Comparison of ENCODE assay signal across 10 mouse cellular contexts in genomic region chr7:15954436-15954835, GRCm38 (mm10). TPM values are rescaled to one million over a fixed set of nuclear protein-coding genes. Genes with fewer than 3 reads are reported as not detected.
DNase-seq lines count a peak whose midpoint lies in the region; ATAC-seq and TF ChIP-seq lines count a peak whose summit lies in the region.
"Had no signal": no experiment of that assay in that cellular context is flagged by ENCODE, and none has a peak within 500 bp of the region (broad histone marks: within the 10 kb centered on the region; RNA-seq: fewer than 3 reads in every experiment).

No protein-coding gene starts in this region.

- no peak for DNase-seq in embryonic facial prominence, embryonic 10.5 days (ENCODE audit: low spot score)
- no peak for DNase-seq in hindbrain, postnatal 0 days (ENCODE audit: low spot score)
- DNase-seq in hindbrain, embryonic 10.5 days (ENCODE audit: low spot score) = no peak
- peak; percentile 40 for DNase-seq in spleen, adult 12 weeks (ENCODE audit: low spot score)
- no peak for DNase-seq in spleen, postnatal 14 days (ENCODE audit: low spot score in 2 of 2)
- no peak for DNase-seq in B cell, adult 2 months
- DNase-seq: thymus, postnatal 36 days had no signal

- no peak overlapping the region for H3K4me2 ChIP-seq in embryonic facial prominence, embryonic 13.5 days
- H3K4me2 ChIP-seq in hindbrain, postnatal 0 days (ENCODE audit: low read depth, low read length) = no peak overlapping the region
- H3K4me2 ChIP-seq in stomach, embryonic 16.5 days (ENCODE audit: low read depth, low read length) = no peak overlapping the region

- WGBS in embryonic facial prominence, embryonic 13.5 days = 73% methylated on average over 7 of the region's 7 CpGs
- WGBS in embryonic facial prominence, embryonic 10.5 days = 91% methylated on average over 7 of the region's 7 CpGs
- WGBS in hindbrain, postnatal 0 days = 95% methylated on average over 7 of the region's 7 CpGs
- WGBS in hindbrain, embryonic 10.5 days = 89% methylated on average over 7 of the region's 7 CpGs
- WGBS in stomach, embryonic 16.5 days = 85% methylated on average over 7 of the region's 7 CpGs

- no peak overlapping the region for H3K4me3 ChIP-seq in embryonic facial prominence, embryonic 13.5 days
- no peak overlapping the region for H3K4me3 ChIP-seq in embryonic facial prominence, embryonic 10.5 days
- no peak overlapping the region for H3K4me3 ChIP-seq in hindbrain, postnatal 0 days (ENCODE audit: low read length)
- H3K4me3 ChIP-seq in hindbrain, embryonic 10.5 days = no peak overlapping the region
- no peak overlapping the region for H3K4me3 ChIP-seq in stomach, embryonic 16.5 days (replicated peaks; ENCODE audit: low read length)

- no peak for ATAC-seq in embryonic facial prominence, embryonic 13.5 days (ENCODE audit: insufficient number of reproducible peaks, insufficient read depth, low FRiP score, low TSS enrichment, low read depth)
- peak; percentile 11; the same call in 1 of the 2 replicates for ATAC-seq in hindbrain, postnatal 0 days
- 0 out of 2 replicates have a peak, but pooled peaks have one; percentile 8 for ATAC-seq in stomach, embryonic 16.5 days (ENCODE audit: insufficient read depth, low FRiP score)

- H3K9me3 ChIP-seq in embryonic facial prominence, embryonic 13.5 days = no peaks in the 10 kb centered on the region
- H3K9me3 ChIP-seq in embryonic facial prominence, embryonic 10.5 days = peaks cover 6% of the 10 kb centered on the region; the same call in 1 of the 2 replicates
- no peaks in the 10 kb centered on the region for H3K9me3 ChIP-seq in hindbrain, postnatal 0 days (ENCODE audit: low read length)
- H3K9me3 ChIP-seq in hindbrain, embryonic 10.5 days = peaks cover 7% of the 10 kb centered on the region; the same call in 1 of the 2 replicates
- H3K9me3 ChIP-seq in stomach, embryonic 16.5 days (replicated peaks; ENCODE audit: control insufficient read depth, low read length) = peaks cover 3% of the 10 kb centered on the region; the same call in 1 of the 2 replicates
- H3K9me3 ChIP-seq: limb, embryonic 12.5 days had no signal

- H3K27ac ChIP-seq in embryonic facial prominence, embryonic 13.5 days = peak overlapping the region; percentile 35
- no peak overlapping the region for H3K27ac ChIP-seq in embryonic facial prominence, embryonic 10.5 days (replicated peaks)
- H3K27ac ChIP-seq in hindbrain, postnatal 0 days = no peak overlapping the region
- H3K27ac ChIP-seq in hindbrain, embryonic 10.5 days = no peak overlapping the region
- H3K27ac ChIP-seq in stomach, embryonic 16.5 days (ENCODE audit: low read length) = no peak overlapping the region
- H3K27ac ChIP-seq: limb, embryonic 12.5 days had no signal

- peaks cover 6% of the 10 kb centered on the region for H3K27me3 ChIP-seq in embryonic facial prominence, embryonic 13.5 days
- peaks cover 17% of the 10 kb centered on the region for H3K27me3 ChIP-seq in embryonic facial prominence, embryonic 10.5 days (replicated peaks; ENCODE audit: low read depth, poor library complexity, severe bottlenecking)
- H3K27me3 ChIP-seq in hindbrain, postnatal 0 days (ENCODE audit: insufficient read depth, low read length) = no peaks in the 10 kb centered on the region
- peaks cover 13% of the 10 kb centered on the region; the same call in 1 of the 2 replicates for H3K27me3 ChIP-seq in hindbrain, embryonic 10.5 days (ENCODE audit: insufficient read depth, poor library complexity, severe bottlenecking)
- no peaks in the 10 kb centered on the region for H3K27me3 ChIP-seq in stomach, embryonic 16.5 days (ENCODE audit: control insufficient read depth, insufficient read depth, low read length)

- H3K4me1 ChIP-seq in embryonic facial prominence, embryonic 13.5 days = peaks cover 20% of the 10 kb centered on the region
- peaks cover 8% of the 10 kb centered on the region for H3K4me1 ChIP-seq in embryonic facial prominence, embryonic 10.5 days
- no peaks in the 10 kb centered on the region for H3K4me1 ChIP-seq in hindbrain, postnatal 0 days (ENCODE audit: insufficient read depth, low read length)
- H3K4me1 ChIP-seq in hindbrain, embryonic 10.5 days (replicated peaks) = peaks cover 11% of the 10 kb centered on the region
- 0 out of 2 replicates have a peak, but pooled peaks cover 4% of the 10 kb centered on the region for H3K4me1 ChIP-seq in stomach, embryonic 16.5 days (ENCODE audit: control insufficient read depth, insufficient read depth, low read length)

- TF ChIP-seq CTCF in hindbrain, postnatal 0 days (IDR thresholded peaks at IDR 0.05; ENCODE audit: low read depth) = no peak

- H3K36me3 ChIP-seq in embryonic facial prominence, embryonic 13.5 days = peaks cover 94% of the 10 kb centered on the region
- H3K36me3 ChIP-seq in embryonic facial prominence, embryonic 10.5 days (replicated peaks) = peaks cover 11% of the 10 kb centered on the region
- H3K36me3 ChIP-seq in hindbrain, postnatal 0 days (ENCODE audit: insufficient read depth, low read length) = no peaks in the 10 kb centered on the region
- peaks cover 14% of the 10 kb centered on the region for H3K36me3 ChIP-seq in hindbrain, embryonic 10.5 days
- H3K36me3 ChIP-seq in stomach, embryonic 16.5 days (ENCODE audit: control insufficient read depth, insufficient read depth, low read length) = peaks cover 32% of the 10 kb centered on the region
- H3K36me3 ChIP-seq: limb, embryonic 12.5 days had no signal

- no peak overlapping the region for H3K9ac ChIP-seq in embryonic facial prominence, embryonic 13.5 days
- H3K9ac ChIP-seq in hindbrain, postnatal 0 days (replicated peaks; ENCODE audit: low read length) = no peak overlapping the region
- no peak overlapping the region for H3K9ac ChIP-seq in stomach, embryonic 16.5 days (ENCODE audit: low read length)

RNA-seq across cellular contexts. Expression of gene Nop53, which starts 8.6 kb away (rescaled TPM):
- 210 and 222 TPM in 2 replicates for polyA plus RNA-seq in embryonic facial prominence, embryonic 13.5 days (2015; fragmentation: Nextera tagmentation; extraction: Ambion mirVana)
- polyA plus RNA-seq in embryonic facial prominence, embryonic 10.5 days (2016; fragmentation: Nextera tagmentation; extraction: Ambion mirVana) = 180 and 185 TPM in 2 replicates
- 76.5 and 82.1 TPM in 2 replicates for total RNA-seq in hindbrain, postnatal 0 days (2014; rRNA removed)
- 124 and 127 TPM in 2 replicates for polyA plus RNA-seq in hindbrain, postnatal 0 days (2015; fragmentation: Nextera tagmentation; extraction: Ambion mirVana)
- polyA plus RNA-seq in hindbrain, embryonic 10.5 days (2016; fragmentation: Nextera tagmentation; extraction: Ambion mirVana) = 170 and 182 TPM in 2 replicates
- polyA plus RNA-seq in stomach, embryonic 16.5 days (2015; fragmentation: Nextera tagmentation; extraction: Ambion mirVana) = 162 and 168 TPM in 2 replicates

RNA-seq across cellular contexts. Expression of gene Ehd2, which starts 12.9 kb away (rescaled TPM):
- 36.9 and 41.2 TPM in 2 replicates for polyA plus RNA-seq in embryonic facial prominence, embryonic 13.5 days (2015; fragmentation: Nextera tagmentation; extraction: Ambion mirVana)
- 11.6 and 13.8 TPM in 2 replicates for polyA plus RNA-seq in embryonic facial prominence, embryonic 10.5 days (2016; fragmentation: Nextera tagmentation; extraction: Ambion mirVana)
- 5.0 and 9.5 TPM in 2 replicates for total RNA-seq in hindbrain, postnatal 0 days (2014; rRNA removed)
- 4.4 and 5.3 TPM in 2 replicates for polyA plus RNA-seq in hindbrain, postnatal 0 days (2015; fragmentation: Nextera tagmentation; extraction: Ambion mirVana)
- 12.1 and 12.5 TPM in 2 replicates for polyA plus RNA-seq in hindbrain, embryonic 10.5 days (2016; fragmentation: Nextera tagmentation; extraction: Ambion mirVana)
- polyA plus RNA-seq in stomach, embryonic 16.5 days (2015; fragmentation: Nextera tagmentation; extraction: Ambion mirVana) = 65.8 and 76.3 TPM in 2 replicates

RNA-seq across cellular contexts. Expression of gene Selenow, which starts 32.2 kb away (rescaled TPM):
- polyA plus RNA-seq in embryonic facial prominence, embryonic 13.5 days (2015; fragmentation: Nextera tagmentation; extraction: Ambion mirVana) = 1,180 and 1,188 TPM in 2 replicates
- 756 and 839 TPM in 2 replicates for polyA plus RNA-seq in embryonic facial prominence, embryonic 10.5 days (2016; fragmentation: Nextera tagmentation; extraction: Ambion mirVana)
- 501 and 566 TPM in 2 replicates for total RNA-seq in hindbrain, postnatal 0 days (2014; rRNA removed)
- 1,894 and 2,002 TPM in 2 replicates for polyA plus RNA-seq in hindbrain, postnatal 0 days (2015; fragmentation: Nextera tagmentation; extraction: Ambion mirVana)
- 902 and 1,086 TPM in 2 replicates for polyA plus RNA-seq in hindbrain, embryonic 10.5 days (2016; fragmentation: Nextera tagmentation; extraction: Ambion mirVana)
- polyA plus RNA-seq in stomach, embryonic 16.5 days (2015; fragmentation: Nextera tagmentation; extraction: Ambion mirVana) = 684 and 739 TPM in 2 replicates
